Mouse (Mus musculus) midbrain, embryonic 10.5 days (tissue): Measurements from ENCODE around the gene Slc7a1. TPM values are rescaled to one million over a fixed set of nuclear protein-coding genes. Genes with fewer than 3 reads are reported as not detected.

ENCODE experiments used
- DNase-seq: peaks from one replicate; pipeline ENCODE4 v3.0.0-alpha.2; 2017; ENCODE audit warnings: low spot score
- H3K27ac ChIP-seq: fragments of 300-500 bp; sonication (generic); replicated peaks from 2 replicates; pipeline ENCODE4 v1.5.1; 2016; ENCODE audit warnings: mild to moderate bottlenecking
- H3K27me3 ChIP-seq: fragments of 300-500 bp; sonication (generic); 2 replicates; pipeline ENCODE4 v1.6.1; 2016; ENCODE audit warnings: low read depth, mild to moderate bottlenecking; ENCODE audit not compliant: poor library complexity, severe bottlenecking
- H3K36me3 ChIP-seq: fragments of 300-500 bp; sonication (generic); 2 replicates; pipeline ENCODE4 v1.6.1; 2016; ENCODE audit warnings: mild to moderate bottlenecking, moderate library complexity
- H3K4me1 ChIP-seq: fragments of 300-500 bp; sonication (generic); 2 replicates; pipeline ENCODE4 v1.6.1; 2016
- H3K4me3 ChIP-seq: fragments of 300-500 bp; sonication (generic); 2 replicates; pipeline ENCODE4 v1.5.1; 2016; ENCODE audit warnings: mild to moderate bottlenecking, moderate library complexity
- H3K9me3 ChIP-seq: fragments of 300-500 bp; sonication (generic); replicated peaks from 2 replicates; pipeline ENCODE4 v1.6.1; 2016; ENCODE audit warnings: mild to moderate bottlenecking
- WGBS: fragments of 180-500 bp; shearing (Covaris S2); methylation state at CpG from one replicate; pipeline ENCODE4 v1.1.7; 2016; 5-methylcytosine and 5-hydroxymethylcytosine counted together
- polyA plus RNA-seq: library from polyadenylated mRNA; unstranded; fragments of >200 nt; fragmentation: Nextera tagmentation; extraction: Ambion mirVana; gene quantifications from 2 replicates; pipeline ENCODE4 v1.2.1, GENCODE M21; 2016

Gene Slc7a1
- 12.8 and 15.1 TPM in 2 replicates for polyA plus RNA-seq

GRCm38 (mm10) chr5:148399660-148400443 is at the start of gene Slc7a1:
Slc7a1 (minus strand) TSS chr5:148399904.
- Histone ChIP-seq H3K27me3 (peaks cover 14% of the 10 kb centered on the region; the same call in 1 of the 2 replicates), H3K36me3 (peaks cover 7% of the 10 kb centered on the region), H3K4me3 (peak within 1 kb of the TSS; percentile 74), H3K27ac (peak within 1 kb of the TSS; percentile 91), H3K9me3 (no peaks in the 10 kb centered on the region), H3K4me1 (peaks cover 27% of the 10 kb centered on the region)
- 3% methylated on average over 52 of the region's 52 CpGs for WGBS
- peak; percentile 77 for DNase-seq

GRCm38 (mm10) chr5:148444974-148445373 is 45.3 kb upstream of the Slc7a1 start:
- WGBS = 88% methylated on average over 2 of the region's 2 CpGs
- DNase-seq = no peak
- no peak overlapping the region for H3K4me3 ChIP-seq
- H3K4me1 ChIP-seq = 0 out of 2 replicates have a peak, but pooled peaks cover 3% of the 10 kb centered on the region
- H3K36me3 ChIP-seq = no peaks in the 10 kb centered on the region
- H3K27me3 ChIP-seq = no peaks in the 10 kb centered on the region
- peaks cover 10% of the 10 kb centered on the region; the same call in 1 of the 2 replicates for H3K9me3 ChIP-seq
- no peak overlapping the region for H3K27ac ChIP-seq

DNA sequence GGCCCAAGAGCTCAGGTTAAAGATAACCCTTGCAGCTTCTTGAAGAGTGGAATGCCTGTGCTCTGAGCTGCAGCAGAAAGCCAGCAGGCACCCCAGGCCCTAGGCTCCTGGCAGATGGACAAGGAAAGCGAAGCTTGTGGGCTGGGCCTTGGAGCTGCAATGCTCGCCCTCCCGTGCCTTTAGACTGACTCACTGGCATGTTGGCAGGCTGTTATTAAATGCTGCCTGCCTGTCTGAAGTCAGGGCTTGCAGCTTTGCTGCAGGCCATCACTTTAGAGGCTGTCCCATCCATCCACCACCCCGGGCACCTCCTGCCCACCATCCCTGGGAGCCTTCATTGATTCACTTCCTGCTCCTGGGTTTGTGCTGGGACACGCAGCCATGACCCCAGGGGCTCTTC is 44.0 kb upstream of the Slc7a1 start:
- DNase-seq = no peak
- WGBS = 78% methylated on average over 5 of the region's 5 CpGs
- H3K27ac ChIP-seq = no peak overlapping the region
- H3K4me3 ChIP-seq = no peak overlapping the region
- no peaks in the 10 kb centered on the region for H3K36me3 ChIP-seq
- no peaks in the 10 kb centered on the region for H3K27me3 ChIP-seq
- peaks cover 10% of the 10 kb centered on the region; the same call in 1 of the 2 replicates for H3K9me3 ChIP-seq
- peaks cover 8% of the 10 kb centered on the region; the same call in 1 of the 2 replicates for H3K4me1 ChIP-seq

DNA sequence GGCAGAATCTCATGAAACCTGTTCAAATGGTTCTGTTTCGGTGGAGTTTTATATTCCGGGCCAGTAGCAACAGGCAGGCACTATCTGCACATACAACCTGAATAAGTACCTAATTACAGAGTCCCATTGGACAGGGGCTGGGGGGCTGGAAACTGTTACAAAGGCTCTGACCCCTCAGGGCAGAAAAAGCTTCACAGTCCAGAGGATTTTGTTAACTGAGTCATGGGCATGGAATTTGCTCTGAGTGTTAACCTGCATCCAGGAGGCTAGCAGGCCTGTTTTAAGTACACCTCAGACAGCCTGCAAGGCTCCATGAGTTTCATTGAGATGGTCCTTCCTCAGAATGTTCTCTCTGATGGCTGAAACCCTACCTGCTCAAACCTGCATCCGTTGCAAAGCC is 36.0 kb upstream of the Slc7a1 start:
- Histone ChIP-seq H3K4me1 (peaks cover 8% of the 10 kb centered on the region; the same call in 1 of the 2 replicates), H3K27me3 (no peaks in the 10 kb centered on the region), H3K9me3 (no peaks in the 10 kb centered on the region), H3K4me3 (no peak overlapping the region), H3K36me3 (no peaks in the 10 kb centered on the region), H3K27ac (no peak overlapping the region)
- DNase-seq = no peak
- WGBS = 78% methylated on average over 3 of the region's 3 CpGs

- WGBS = 80% methylated on average over 5 of the region's 5 CpGs
- H3K27ac ChIP-seq = no peak overlapping the region
- H3K36me3 ChIP-seq = no peaks in the 10 kb centered on the region
- H3K4me1 ChIP-seq = no peaks in the 10 kb centered on the region
- H3K9me3 ChIP-seq = no peaks in the 10 kb centered on the region
- no peak for DNase-seq
- H3K27me3 ChIP-seq = no peaks in the 10 kb centered on the region
- H3K4me3 ChIP-seq = no peak overlapping the region
Measured at GRCm38 (mm10) chr5:148432121-148432520, 32.4 kb upstream of the Slc7a1 start.

DNA sequence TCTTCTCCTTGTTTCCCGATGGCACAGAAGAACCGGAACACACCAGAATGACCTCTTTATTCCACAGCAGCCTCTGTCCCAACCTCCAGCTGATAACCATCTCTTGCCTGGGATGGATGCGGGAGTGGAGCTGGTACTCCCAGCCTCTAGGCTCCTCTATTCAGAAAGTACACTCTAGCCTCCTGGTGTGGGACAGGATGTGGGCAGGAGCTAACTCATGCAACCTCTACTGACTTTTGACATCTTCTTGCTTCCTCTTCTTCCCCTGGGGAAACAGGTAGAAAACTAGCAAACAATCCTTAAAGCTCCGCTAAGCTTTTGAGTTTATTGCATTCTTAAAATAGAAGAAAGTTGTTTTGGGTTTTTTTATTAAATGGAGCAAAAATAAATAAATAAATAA is 29.1 kb upstream of the Slc7a1 start:
- 92% methylated on average over 4 of the region's 4 CpGs for WGBS
- no peaks in the 10 kb centered on the region for H3K4me1 ChIP-seq
- no peaks in the 10 kb centered on the region for H3K27me3 ChIP-seq
- no peaks in the 10 kb centered on the region for H3K9me3 ChIP-seq
- H3K36me3 ChIP-seq = no peaks in the 10 kb centered on the region
- H3K4me3 ChIP-seq = no peak overlapping the region
- H3K27ac ChIP-seq = no peak overlapping the region
- DNase-seq = no peak

- Histone ChIP-seq H3K36me3 (no peaks in the 10 kb centered on the region), H3K4me1 (no peaks in the 10 kb centered on the region), H3K27ac (no peak overlapping the region), H3K4me3 (no peak overlapping the region), H3K9me3 (no peaks in the 10 kb centered on the region), H3K27me3 (no peaks in the 10 kb centered on the region)
- DNase-seq = no peak
- 91% methylated on average over 6 of the region's 6 CpGs for WGBS
Measured at GRCm38 (mm10) chr5:148425136-148425535, 25.4 kb upstream of the Slc7a1 start.

- no peak for DNase-seq
- H3K36me3 ChIP-seq = no peaks in the 10 kb centered on the region
- no peak overlapping the region for H3K4me3 ChIP-seq
- no peaks in the 10 kb centered on the region for H3K4me1 ChIP-seq
- H3K27me3 ChIP-seq = no peaks in the 10 kb centered on the region
- no peaks in the 10 kb centered on the region for H3K9me3 ChIP-seq
- no peak overlapping the region for H3K27ac ChIP-seq
- WGBS = 63% methylated on average over 2 of the region's 2 CpGs
Measured at GRCm38 (mm10) chr5:148421326-148421725, 21.6 kb upstream of the Slc7a1 start.

DNA sequence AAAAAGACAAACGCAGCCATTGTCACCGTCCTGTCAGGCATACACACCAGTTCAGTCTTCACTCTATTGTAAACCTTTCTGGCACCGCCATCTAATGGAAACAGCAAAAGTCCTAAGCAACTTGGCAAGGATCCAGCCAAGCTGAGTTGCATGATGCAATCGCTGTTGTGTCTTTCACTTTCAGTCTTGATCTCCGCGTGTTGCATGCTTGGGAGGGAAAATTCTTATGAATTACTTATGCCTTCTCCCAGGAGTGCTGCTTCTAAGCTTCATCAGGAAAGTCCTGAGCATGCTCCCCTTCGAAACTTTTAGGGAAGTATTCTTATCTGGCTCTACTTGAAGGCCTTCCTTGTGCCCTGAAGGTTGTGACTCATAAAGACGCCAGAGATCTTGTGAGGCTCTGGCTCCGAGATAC is 19.4 kb upstream of the Slc7a1 start:
- H3K36me3 ChIP-seq = no peaks in the 10 kb centered on the region
- H3K9me3 ChIP-seq = no peaks in the 10 kb centered on the region
- WGBS = 90% methylated on average over 9 of the region's 9 CpGs
- no peak for DNase-seq
- no peak overlapping the region for H3K4me3 ChIP-seq
- no peaks in the 10 kb centered on the region for H3K27me3 ChIP-seq
- no peaks in the 10 kb centered on the region for H3K4me1 ChIP-seq
- H3K27ac ChIP-seq = no peak overlapping the region

GRCm38 (mm10) chr5:148418436-148418835 is 18.7 kb upstream of the Slc7a1 start:
- Histone ChIP-seq H3K27me3 (no peaks in the 10 kb centered on the region), H3K36me3 (no peaks in the 10 kb centered on the region), H3K4me1 (no peaks in the 10 kb centered on the region), H3K27ac (no peak overlapping the region), H3K4me3 (no peak overlapping the region), H3K9me3 (no peaks in the 10 kb centered on the region)
- no peak for DNase-seq
- 88% methylated on average over 9 of the region's 9 CpGs for WGBS

GRCm38 (mm10) chr5:148417756-148418155 is 18.1 kb upstream of the Slc7a1 start:
- Histone ChIP-seq H3K9me3 (no peaks in the 10 kb centered on the region), H3K36me3 (no peaks in the 10 kb centered on the region), H3K27ac (no peak overlapping the region), H3K4me3 (no peak overlapping the region), H3K4me1 (no peaks in the 10 kb centered on the region), H3K27me3 (no peaks in the 10 kb centered on the region)
- 93% methylated on average over 1 of the region's 1 CpGs for WGBS
- DNase-seq = no peak

DNA sequence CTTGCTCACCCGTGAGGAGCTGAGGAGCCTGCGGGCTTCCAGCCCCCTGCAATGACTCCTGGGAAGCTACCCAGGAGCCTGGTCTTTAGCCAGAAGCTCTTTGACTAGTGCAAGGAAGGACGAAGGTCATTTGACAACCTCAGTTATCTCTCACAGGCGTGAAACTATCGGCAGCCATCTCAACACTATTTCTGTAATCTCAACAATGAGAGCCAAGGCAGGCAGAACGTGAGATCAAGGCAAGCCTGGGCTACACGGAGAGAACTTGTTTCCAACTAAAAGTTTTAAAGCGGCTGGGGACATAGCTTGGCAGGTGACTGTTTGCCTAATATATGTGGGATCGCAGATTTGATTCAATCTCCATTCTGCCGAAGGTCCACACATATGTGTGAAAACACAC is 16.8 kb upstream of the Slc7a1 start:
- no peaks in the 10 kb centered on the region for H3K4me1 ChIP-seq
- no peaks in the 10 kb centered on the region for H3K9me3 ChIP-seq
- H3K27ac ChIP-seq = no peak overlapping the region
- no peak for DNase-seq
- H3K36me3 ChIP-seq = no peaks in the 10 kb centered on the region
- WGBS = 76% methylated on average over 10 of the region's 10 CpGs
- no peak overlapping the region for H3K4me3 ChIP-seq
- H3K27me3 ChIP-seq = no peaks in the 10 kb centered on the region

DNA sequence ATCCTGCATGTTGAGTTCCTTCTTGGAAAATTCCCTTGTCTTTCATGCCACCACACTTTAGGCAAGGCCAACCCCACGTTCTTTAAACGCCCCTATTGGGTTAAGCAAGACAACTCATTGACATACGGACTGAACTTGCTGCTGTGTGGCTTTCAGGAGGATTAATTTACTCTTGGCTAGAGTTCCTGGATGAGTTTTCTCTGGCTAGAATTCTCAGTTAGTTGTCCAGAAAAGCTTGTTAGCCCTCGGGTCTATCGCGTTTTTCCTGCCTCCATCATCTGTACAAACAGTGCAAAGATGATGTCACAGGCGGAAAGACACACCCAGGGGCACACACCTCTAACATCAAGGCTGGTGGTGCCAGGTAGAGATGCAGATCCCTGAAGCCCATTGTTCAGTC is 14.5 kb upstream of the Slc7a1 start:
- WGBS = 46% methylated on average over 7 of the region's 7 CpGs
- Histone ChIP-seq H3K4me1 (no peaks in the 10 kb centered on the region), H3K27me3 (no peaks in the 10 kb centered on the region), H3K9me3 (no peaks in the 10 kb centered on the region), H3K27ac (no peak overlapping the region), H3K4me3 (no peak overlapping the region), H3K36me3 (no peaks in the 10 kb centered on the region)
- DNase-seq = no peak
